Mouse (Mus musculus): Measurements from ENCODE around the gene Rhot2. TPM values are rescaled to one million over a fixed set of nuclear protein-coding genes. Genes with fewer than 3 reads are reported as not detected.
A peak's percentile ranks its signal among the peaks of the same experiment; 100 is the strongest.

Gene Rhot2
- polyA plus RNA-seq (2012; rRNA removed), result 192 and 206 TPM in 2 replicates

DNA sequence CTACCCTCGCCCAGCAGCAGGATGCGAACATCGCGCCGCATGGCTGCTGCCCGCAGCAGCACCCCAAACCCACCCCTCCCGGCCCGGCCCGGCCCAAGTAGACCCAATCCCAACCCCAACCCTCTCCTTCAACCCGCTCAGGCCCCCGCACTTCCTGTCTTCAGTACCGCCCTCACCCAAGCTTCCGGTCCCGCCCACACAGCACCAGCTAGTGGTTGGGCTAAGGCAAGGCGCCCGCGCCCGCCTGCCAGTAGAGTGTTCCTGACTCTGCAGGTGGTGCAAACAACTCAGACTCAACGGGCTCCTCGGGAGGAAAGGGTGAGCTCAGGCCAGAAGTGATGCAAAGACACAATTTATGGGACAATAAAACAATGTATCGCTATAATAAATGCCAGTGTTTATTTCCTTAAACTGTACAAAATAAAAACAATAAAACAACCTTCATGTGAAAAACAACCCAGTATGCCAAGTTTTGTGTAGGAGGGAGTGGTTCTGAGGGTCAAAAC is at the start of gene Rhot2:
Gene Rhot2 (minus strand): TSS at position 456 of the 506 bp plus-strand sequence.
- Histone ChIP-seq H3K27me3 (ENCODE audit: control insufficient read depth, insufficient read depth, low read length) (no peaks in the 10 kb centered on the region), H3K4me3 (ENCODE audit: control insufficient read depth, insufficient read depth, low read length) (peak within 1 kb of the TSS; percentile 87), H3K27ac (ENCODE audit: control insufficient read depth, insufficient read depth, low read length) (peak within 1 kb of the TSS; percentile 71), H3K36me3 (ENCODE audit: control insufficient read depth, insufficient read depth, low read length) (peaks cover 24% of the 10 kb centered on the region), H3K4me1 (replicated peaks; ENCODE audit: control insufficient read depth, insufficient read depth, low read length) (peaks cover 17% of the 10 kb centered on the region)
- peak; percentile 97 for DNase-seq
- under 1% methylated on average over 21 of the region's 21 CpGs for WGBS
- TF ChIP-seq POLR2A (IDR thresholded peaks at IDR 0.05; ENCODE audit: control insufficient read depth, extremely low read depth, insufficient read depth, low read length, poor library complexity) (peak; percentile 78), CTCF (IDR thresholded peaks at IDR 0.05; ENCODE audit: borderline replicate concordance, control insufficient read depth, extremely low read depth, insufficient read depth, low read length, poor library complexity) (peak; percentile 65; the same call in 1 of the 2 replicates)

DNA sequence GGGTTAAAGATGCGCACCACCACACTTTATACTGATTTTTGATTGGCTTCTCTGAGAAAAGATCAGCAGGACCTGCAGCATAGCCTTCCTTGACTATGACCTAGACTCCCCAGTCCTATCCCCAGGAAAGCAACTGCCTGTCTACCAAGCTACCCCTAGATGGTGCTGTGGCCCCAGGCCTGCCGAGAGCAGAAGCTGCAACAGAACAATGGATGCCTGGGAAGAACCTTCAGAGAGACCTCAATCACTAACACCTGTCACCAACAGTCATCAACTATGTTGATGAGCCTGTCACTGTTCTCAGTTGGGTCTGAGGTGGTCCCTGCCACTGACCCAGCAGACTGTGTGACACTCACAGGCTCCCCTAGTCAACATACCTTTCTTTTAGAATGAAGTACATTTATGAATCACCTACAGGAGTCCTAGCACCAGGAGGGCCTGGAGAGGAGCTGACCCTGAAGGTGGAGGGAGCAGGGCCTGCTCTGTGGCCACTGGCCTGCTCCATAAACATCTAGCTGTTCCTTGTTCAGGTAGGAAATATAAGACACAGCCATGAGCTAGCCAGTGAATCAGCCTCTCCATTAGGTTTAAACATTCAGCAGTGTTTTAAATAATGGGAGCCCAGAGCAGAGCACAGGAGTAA is 49.4 kb upstream of the Rhot2 start:
- Histone ChIP-seq H3K4me1 (replicated peaks; ENCODE audit: control insufficient read depth, insufficient read depth, low read length) (no peaks in the 10 kb centered on the region), H3K36me3 (ENCODE audit: control insufficient read depth, insufficient read depth, low read length) (no peaks in the 10 kb centered on the region), H3K4me3 (ENCODE audit: control insufficient read depth, insufficient read depth, low read length) (no peak overlapping the region), H3K27ac (ENCODE audit: control insufficient read depth, insufficient read depth, low read length) (no peak overlapping the region), H3K27me3 (ENCODE audit: control insufficient read depth, insufficient read depth, low read length) (no peaks in the 10 kb centered on the region)
- 41% methylated on average over 2 of the region's 2 CpGs for WGBS
- TF ChIP-seq CTCF (IDR thresholded peaks at IDR 0.05; ENCODE audit: borderline replicate concordance, control insufficient read depth, extremely low read depth, insufficient read depth, low read length, poor library complexity) (peak; percentile 80; the same call in 1 of the 2 replicates), POLR2A (IDR thresholded peaks at IDR 0.05; ENCODE audit: control insufficient read depth, extremely low read depth, insufficient read depth, low read length, poor library complexity) (no peak)
- peak; percentile 73 for DNase-seq

DNA sequence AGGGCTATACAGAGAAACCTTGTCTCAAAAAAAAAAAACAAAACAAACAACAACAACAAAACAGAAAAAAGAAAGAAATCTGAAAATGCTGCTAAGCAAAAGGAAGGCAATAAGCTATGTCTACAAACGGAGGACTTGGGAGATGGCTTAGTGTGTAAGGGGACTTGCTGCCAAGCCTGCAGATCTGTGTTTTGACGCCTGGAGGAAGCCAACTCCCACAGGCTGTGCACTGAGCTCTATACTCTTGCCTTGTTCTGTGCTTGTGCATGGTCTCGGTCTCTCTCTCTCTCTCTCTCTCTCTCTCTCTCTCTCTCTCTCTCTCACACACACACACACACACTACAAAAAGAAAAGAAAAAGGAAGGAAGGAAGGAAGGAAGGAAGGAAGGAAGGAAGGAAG is 44.2 kb upstream of the Rhot2 start:
- DNase-seq, result no peak
- H3K27ac ChIP-seq (ENCODE audit: control insufficient read depth, insufficient read depth, low read length), result no peak overlapping the region
- H3K4me3 ChIP-seq (ENCODE audit: control insufficient read depth, insufficient read depth, low read length), result no peak overlapping the region
- TF ChIP-seq POLR2A (IDR thresholded peaks at IDR 0.05; ENCODE audit: control insufficient read depth, extremely low read depth, insufficient read depth, low read length, poor library complexity) (no peak), CTCF (IDR thresholded peaks at IDR 0.05; ENCODE audit: borderline replicate concordance, control insufficient read depth, extremely low read depth, insufficient read depth, low read length, poor library complexity) (no peak)
- H3K4me1 ChIP-seq (replicated peaks; ENCODE audit: control insufficient read depth, insufficient read depth, low read length), result no peaks in the 10 kb centered on the region
- H3K36me3 ChIP-seq (ENCODE audit: control insufficient read depth, insufficient read depth, low read length), result peaks cover 3% of the 10 kb centered on the region; the same call in 1 of the 2 replicates
- 93% methylated on average over 3 of the region's 3 CpGs for WGBS
- H3K27me3 ChIP-seq (ENCODE audit: control insufficient read depth, insufficient read depth, low read length), result no peaks in the 10 kb centered on the region

DNA sequence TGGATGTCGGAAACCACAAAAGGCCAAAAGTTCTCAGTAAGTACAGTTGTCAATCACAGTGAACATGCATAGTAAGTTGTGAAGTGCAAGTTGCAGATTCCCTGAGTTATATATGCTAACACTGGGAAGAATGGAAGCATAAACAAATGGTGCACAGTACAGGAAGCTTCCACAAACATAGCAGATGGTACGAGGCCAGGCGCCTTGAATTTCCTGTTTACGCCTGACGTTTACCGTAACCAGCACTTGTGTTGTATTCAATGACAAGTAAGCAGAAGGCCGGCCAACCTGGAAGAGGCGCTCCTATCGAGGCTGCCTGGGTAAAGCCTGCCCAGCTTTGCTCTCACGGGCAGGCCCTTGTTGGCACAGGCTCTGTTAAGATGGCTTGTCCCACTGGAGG is 42.8 kb upstream of the Rhot2 start:
- no peak for DNase-seq
- H3K4me3 ChIP-seq (ENCODE audit: control insufficient read depth, insufficient read depth, low read length), result no peak overlapping the region
- H3K36me3 ChIP-seq (ENCODE audit: control insufficient read depth, insufficient read depth, low read length), result peaks cover 3% of the 10 kb centered on the region; the same call in 1 of the 2 replicates
- no peaks in the 10 kb centered on the region for H3K4me1 ChIP-seq (replicated peaks; ENCODE audit: control insufficient read depth, insufficient read depth, low read length)
- H3K27me3 ChIP-seq (ENCODE audit: control insufficient read depth, insufficient read depth, low read length), result no peaks in the 10 kb centered on the region
- no peak overlapping the region for H3K27ac ChIP-seq (ENCODE audit: control insufficient read depth, insufficient read depth, low read length)
- 93% methylated on average over 10 of the region's 10 CpGs for WGBS
- no peak for TF ChIP-seq POLR2A (IDR thresholded peaks at IDR 0.05; ENCODE audit: control insufficient read depth, extremely low read depth, insufficient read depth, low read length, poor library complexity)
- no peak for TF ChIP-seq CTCF (IDR thresholded peaks at IDR 0.05; ENCODE audit: borderline replicate concordance, control insufficient read depth, extremely low read depth, insufficient read depth, low read length, poor library complexity)

DNA sequence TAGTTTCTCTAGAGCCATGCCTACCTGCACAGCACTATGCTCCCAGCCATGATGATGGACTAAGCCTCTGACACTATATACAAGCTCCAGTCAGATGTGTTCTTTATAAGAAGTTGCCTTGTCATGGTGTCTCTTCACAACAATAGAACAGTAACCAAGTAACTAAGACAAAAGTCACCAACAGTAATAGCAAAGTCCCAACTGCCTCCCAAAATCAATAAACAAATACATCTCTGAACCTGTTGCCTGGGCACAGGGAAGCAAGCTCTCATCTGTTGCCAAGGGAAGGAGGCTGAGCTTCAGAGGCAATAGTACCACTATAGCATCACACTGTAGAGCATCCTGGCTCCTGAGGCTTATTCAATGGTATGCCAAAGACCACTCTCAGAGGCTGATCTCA is 42.2 kb upstream of the Rhot2 start:
- TF ChIP-seq CTCF (IDR thresholded peaks at IDR 0.05; ENCODE audit: borderline replicate concordance, control insufficient read depth, extremely low read depth, insufficient read depth, low read length, poor library complexity), result no peak
- no peak for TF ChIP-seq POLR2A (IDR thresholded peaks at IDR 0.05; ENCODE audit: control insufficient read depth, extremely low read depth, insufficient read depth, low read length, poor library complexity)
- peaks cover 3% of the 10 kb centered on the region; the same call in 1 of the 2 replicates for H3K36me3 ChIP-seq (ENCODE audit: control insufficient read depth, insufficient read depth, low read length)

DNA sequence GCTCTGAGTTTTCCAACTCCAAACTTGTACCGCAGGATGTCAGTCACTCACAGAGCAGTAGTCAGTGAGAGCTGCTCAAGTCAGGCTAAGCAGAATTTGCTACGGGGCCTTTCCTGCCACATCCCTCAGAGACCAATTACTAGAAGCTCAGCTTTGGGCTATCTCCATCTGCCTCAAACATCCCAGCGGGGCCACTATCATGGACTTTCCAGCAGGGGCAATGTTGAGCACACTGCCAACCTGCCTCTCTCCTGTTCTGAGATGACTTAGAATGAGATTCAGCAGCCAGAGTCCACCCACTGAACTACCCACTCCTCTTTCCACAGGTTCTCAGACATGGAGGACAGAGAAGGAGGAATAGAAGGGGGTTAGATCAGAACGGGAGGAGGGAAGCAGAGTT is 41.0 kb upstream of the Rhot2 start:
- Histone ChIP-seq H3K4me1 (replicated peaks; ENCODE audit: control insufficient read depth, insufficient read depth, low read length) (no peaks in the 10 kb centered on the region), H3K27ac (ENCODE audit: control insufficient read depth, insufficient read depth, low read length) (no peak overlapping the region), H3K27me3 (ENCODE audit: control insufficient read depth, insufficient read depth, low read length) (no peaks in the 10 kb centered on the region), H3K36me3 (ENCODE audit: control insufficient read depth, insufficient read depth, low read length) (peaks cover 3% of the 10 kb centered on the region; the same call in 1 of the 2 replicates), H3K4me3 (ENCODE audit: control insufficient read depth, insufficient read depth, low read length) (no peak overlapping the region)
- 70% methylated on average over 4 of the region's 4 CpGs for WGBS
- peak; percentile 43 for DNase-seq
- TF ChIP-seq CTCF (IDR thresholded peaks at IDR 0.05; ENCODE audit: borderline replicate concordance, control insufficient read depth, extremely low read depth, insufficient read depth, low read length, poor library complexity) (no peak), POLR2A (IDR thresholded peaks at IDR 0.05; ENCODE audit: control insufficient read depth, extremely low read depth, insufficient read depth, low read length, poor library complexity) (no peak)

More for the DNA sequence above, 42.2 kb upstream of the Rhot2 start:
- H3K27me3 ChIP-seq (ENCODE audit: control insufficient read depth, insufficient read depth, low read length), result no peaks in the 10 kb centered on the region
- H3K27ac ChIP-seq (ENCODE audit: control insufficient read depth, insufficient read depth, low read length), result no peak overlapping the region
- H3K4me3 ChIP-seq (ENCODE audit: control insufficient read depth, insufficient read depth, low read length), result no peak overlapping the region
- no peaks in the 10 kb centered on the region for H3K4me1 ChIP-seq (replicated peaks; ENCODE audit: control insufficient read depth, insufficient read depth, low read length)
- no peak for DNase-seq
